Mouse (Mus musculus): ENCODE results near the gene Mrm3.

The Mrm3 gene

GRCm38 (mm10) chr11:76291960-76292359 is 48.4 kb downstream of the Mrm3 start:
- no peak for DNase-seq

DNA sequence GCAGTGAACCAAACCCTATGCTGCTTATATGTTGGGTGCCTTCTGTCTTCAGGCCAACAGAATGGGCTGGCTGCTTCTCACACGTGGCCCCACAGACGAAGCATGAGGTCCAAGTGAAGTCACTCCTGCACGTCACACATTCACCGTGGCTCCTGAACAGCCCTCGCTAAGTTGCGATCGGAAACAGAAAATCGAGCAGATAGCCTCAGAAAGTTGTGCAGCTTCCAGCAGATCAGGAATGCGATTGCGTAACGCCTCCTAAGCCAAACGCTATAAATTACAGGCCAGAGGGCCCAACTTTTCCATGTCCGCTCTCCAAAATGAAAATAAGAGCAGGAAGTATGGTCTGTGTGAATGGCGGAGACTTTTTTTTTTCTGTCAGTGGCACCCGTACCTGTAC is 48.9 kb downstream of the Mrm3 start:
- DNase-seq, result no peak

DNA sequence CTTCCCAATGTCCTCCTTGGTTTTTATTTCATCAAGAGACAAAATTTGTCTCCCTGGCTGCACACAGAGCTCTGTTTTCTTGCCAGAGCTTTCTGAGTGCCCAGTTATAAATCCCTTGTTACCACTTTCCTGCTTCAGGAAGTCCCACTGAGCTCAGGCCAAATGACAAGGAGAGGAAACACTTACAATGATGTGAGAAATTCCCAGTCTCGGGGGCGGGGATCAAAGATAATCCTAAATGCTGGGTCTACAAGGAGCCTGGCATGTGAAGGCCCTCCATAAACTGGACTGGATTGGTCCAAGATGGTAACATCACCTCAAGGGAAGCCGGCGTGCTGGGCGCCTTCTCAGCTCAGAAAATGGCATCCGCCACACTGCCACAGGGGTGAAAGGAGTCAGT is 49.3 kb downstream of the Mrm3 start:
- DNase-seq, result no peak

- DNase-seq, result no peak
Observed at GRCm38 (mm10) chr11:76294078-76294477, 50.6 kb downstream of the Mrm3 start.

DNA sequence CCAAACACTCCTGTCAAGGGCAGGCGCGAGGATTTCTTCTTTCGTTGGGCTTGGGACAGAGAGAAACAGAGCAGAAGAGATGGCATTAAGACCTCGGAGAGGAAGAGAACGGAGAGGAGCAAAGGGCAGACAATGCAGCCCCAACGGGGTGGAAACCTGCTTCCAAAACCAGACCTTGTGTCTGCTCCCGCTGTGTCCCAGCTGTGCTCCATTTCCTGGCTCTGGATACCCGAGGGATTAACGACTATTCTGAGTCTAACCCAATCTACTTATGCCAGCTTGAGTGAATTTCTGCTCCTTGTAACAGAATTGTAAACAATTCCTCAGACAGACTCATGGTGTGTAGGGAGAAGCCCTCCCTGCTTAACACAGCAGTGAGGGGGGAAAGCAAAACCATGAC is 51.3 kb downstream of the Mrm3 start:
- no peak for DNase-seq

- no peak for DNase-seq
Observed at GRCm38 (mm10) chr11:76297252-76297651, 53.7 kb downstream of the Mrm3 start.

GRCm38 (mm10) chr11:76298457-76299000 is 55.0 kb downstream of the Mrm3 start:
- DNase-seq, result no peak
